Mouse (Mus musculus): ENCODE results near the gene Olfr921. TPM values are rescaled to one million over a fixed set of nuclear protein-coding genes. Genes with fewer than 3 reads are reported as not detected.

Olfr921 gene
- polyA plus RNA-seq, 1 experiment from 2014 or later: not detected

DNA sequence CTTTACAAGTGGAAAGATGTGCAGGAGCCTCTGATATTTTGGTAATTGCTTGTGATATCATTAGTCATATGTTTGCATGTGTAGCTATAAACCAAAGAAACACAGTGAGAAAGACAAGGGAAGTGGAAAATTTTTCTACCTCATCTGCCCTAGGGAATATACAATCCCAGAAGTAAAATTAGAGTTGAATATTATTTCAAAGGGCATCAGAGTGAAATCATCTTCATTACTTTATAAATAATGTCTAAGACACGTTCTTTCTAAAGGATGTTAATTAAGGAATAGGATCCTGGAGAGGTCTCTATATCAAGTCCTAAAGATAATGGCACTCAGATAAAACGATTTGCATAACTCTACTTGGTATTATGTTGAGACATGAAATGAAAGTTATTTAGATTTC is 41.4 kb downstream of the Olfr921 start, which contains the start of gene Olfr922:
Gene Olfr922, plus strand, starts transcription at position 301 of the 400 bp plus-strand sequence.
- Histone ChIP-seq H3K27ac (replicated peaks in 1 of 2; ENCODE audit: control insufficient read depth in 1 of 2, insufficient read depth in 1 of 2, low read depth in 2 of 2, low read length in 2 of 2) (no peak within 1 kb of the TSS), H3K36me3 (ENCODE audit: control insufficient read depth, insufficient read depth, low read length) (no peaks in the 10 kb centered on the region), H3K4me3 (ENCODE audit: control insufficient read depth in 1 of 2, insufficient read depth in 1 of 2, low read depth in 1 of 2, low read length in 2 of 2) (no peak within 1 kb of the TSS), H3K27me3 (ENCODE audit: control insufficient read depth, insufficient read depth, low read length) (no peaks in the 10 kb centered on the region), H3K4me1 (ENCODE audit: control insufficient read depth in 2 of 2, insufficient read depth in 2 of 2, low read length in 2 of 2) (no peaks in the 10 kb centered on the region), H3K9me3 (ENCODE audit: control insufficient read depth, low read length) (no peaks in the 10 kb centered on the region), H3K9ac (ENCODE audit: low read length) (no peak within 1 kb of the TSS), H3K4me2 (ENCODE audit: low read length) (no peak within 1 kb of the TSS)
- no peak for ATAC-seq (ENCODE audit: insufficient number of reproducible peaks, insufficient read depth, low FRiP score, low read depth)
- WGBS: 58% methylated on average over 2 of the region's 2 CpGs

GRCm38 (mm10) chr9:38815458-38815986 is 42.7 kb downstream of the Olfr921 start:
- Histone ChIP-seq H3K9me3 (ENCODE audit: control insufficient read depth, low read length) (no peaks in the 10 kb centered on the region), H3K4me1 (ENCODE audit: control insufficient read depth in 2 of 2, insufficient read depth in 2 of 2, low read length in 2 of 2) (no peaks in the 10 kb centered on the region), H3K4me3 (ENCODE audit: control insufficient read depth in 1 of 2, insufficient read depth in 1 of 2, low read depth in 1 of 2, low read length in 2 of 2) (no peak overlapping the region), H3K36me3 (ENCODE audit: control insufficient read depth, insufficient read depth, low read length) (no peaks in the 10 kb centered on the region), H3K9ac (ENCODE audit: low read length) (no peak overlapping the region), H3K27ac (replicated peaks in 1 of 2; ENCODE audit: control insufficient read depth in 1 of 2, insufficient read depth in 1 of 2, low read depth in 2 of 2, low read length in 2 of 2) (no peak overlapping the region), H3K4me2 (ENCODE audit: low read length) (no peak overlapping the region), H3K27me3 (ENCODE audit: control insufficient read depth, insufficient read depth, low read length) (no peaks in the 10 kb centered on the region)
- ATAC-seq (ENCODE audit: insufficient number of reproducible peaks, insufficient read depth, low FRiP score, low read depth): no peak
- 89% methylated on average over 1 of the region's 1 CpGs for WGBS

DNA sequence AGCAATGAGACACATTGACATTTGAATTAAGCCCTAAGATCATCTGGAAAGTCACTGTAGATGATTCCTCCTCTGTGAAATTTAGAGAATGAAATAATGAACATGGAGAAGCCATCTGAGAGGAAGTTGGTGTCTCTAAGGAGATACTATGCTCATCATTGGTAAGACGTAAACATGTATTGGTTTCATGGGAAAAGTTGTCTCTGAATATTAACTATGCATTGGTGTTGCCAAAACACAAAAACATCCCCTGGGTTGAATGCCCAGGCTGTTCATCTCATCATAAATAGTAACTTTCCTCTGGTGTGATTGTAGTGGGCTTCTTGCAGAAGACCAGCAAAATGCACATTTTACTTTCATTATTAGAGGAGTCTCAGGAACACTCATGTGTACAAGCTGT is 53.4 kb downstream of the Olfr921 start, which contains the start of gene Olfr923:
Gene Olfr923, plus strand, starts transcription at position 301 of the 400 bp plus-strand sequence.
- H3K4me2 ChIP-seq (ENCODE audit: low read length): no peak within 1 kb of the TSS
- no peaks in the 10 kb centered on the region for H3K36me3 ChIP-seq (ENCODE audit: control insufficient read depth, insufficient read depth, low read length)
- no peaks in the 10 kb centered on the region for H3K27me3 ChIP-seq (ENCODE audit: control insufficient read depth, insufficient read depth, low read length)
- no peak for ATAC-seq (ENCODE audit: insufficient number of reproducible peaks, insufficient read depth, low FRiP score, low read depth)
- H3K9ac ChIP-seq (ENCODE audit: low read length): no peak within 1 kb of the TSS
- H3K4me1 ChIP-seq (ENCODE audit: control insufficient read depth in 2 of 2, insufficient read depth in 2 of 2, low read length in 2 of 2): no peaks in the 10 kb centered on the region
- no peak within 1 kb of the TSS for H3K27ac ChIP-seq (replicated peaks in 1 of 2; ENCODE audit: control insufficient read depth in 1 of 2, insufficient read depth in 1 of 2, low read depth in 2 of 2, low read length in 2 of 2)
- 86% methylated on average over 1 of the region's 1 CpGs for WGBS
- no peaks in the 10 kb centered on the region for H3K9me3 ChIP-seq (ENCODE audit: control insufficient read depth, low read length)
- no peak within 1 kb of the TSS for H3K4me3 ChIP-seq (ENCODE audit: control insufficient read depth in 1 of 2, insufficient read depth in 1 of 2, low read depth in 1 of 2, low read length in 2 of 2)

Other genes with a start within 250 kb of the Olfr921 start
- gene Olfr910, start 235.2 kb upstream of the Olfr921 start, polyA plus RNA-seq (2014; fragmentation: Nextera tagmentation; extraction: Ambion mirVana): not detected in 2 replicates
- not detected in 2 replicates for gene Olfr912, start 192.9 kb upstream of the Olfr921 start, polyA plus RNA-seq (2014; fragmentation: Nextera tagmentation; extraction: Ambion mirVana)
- gene Olfr913, start 180.3 kb upstream of the Olfr921 start, polyA plus RNA-seq (2014; fragmentation: Nextera tagmentation; extraction: Ambion mirVana): not detected in 2 replicates
- gene Olfr914, start 168.0 kb upstream of the Olfr921 start, polyA plus RNA-seq (2014; fragmentation: Nextera tagmentation; extraction: Ambion mirVana): not detected in 2 replicates
- gene Olfr916, start 113.2 kb upstream of the Olfr921 start, polyA plus RNA-seq (2014; fragmentation: Nextera tagmentation; extraction: Ambion mirVana): not detected in 2 replicates
- gene Olfr917, start 107.2 kb upstream of the Olfr921 start, polyA plus RNA-seq (2014; fragmentation: Nextera tagmentation; extraction: Ambion mirVana): not detected in 2 replicates
- gene Olfr918, start 98.5 kb upstream of the Olfr921 start, polyA plus RNA-seq (2014; fragmentation: Nextera tagmentation; extraction: Ambion mirVana): not detected in 2 replicates
- gene Olfr919, start 69.4 kb upstream of the Olfr921 start, polyA plus RNA-seq (2014; fragmentation: Nextera tagmentation; extraction: Ambion mirVana): not detected in 2 replicates
- 23.2 and 25.5 TPM in 2 replicates for gene Vwa5a, start 54.8 kb upstream of the Olfr921 start, polyA plus RNA-seq (2014; fragmentation: Nextera tagmentation; extraction: Ambion mirVana)
- 0.04 and 0.05 TPM in 2 replicates for gene Olfr920, start 20.8 kb upstream of the Olfr921 start, polyA plus RNA-seq (2014; fragmentation: Nextera tagmentation; extraction: Ambion mirVana)
- gene Olfr922, start 41.5 kb downstream of the Olfr921 start, polyA plus RNA-seq (2014; fragmentation: Nextera tagmentation; extraction: Ambion mirVana): 0.12 TPM in 1 of 2 replicates, not detected in the other
- gene Olfr923, start 53.5 kb downstream of the Olfr921 start, polyA plus RNA-seq (2014; fragmentation: Nextera tagmentation; extraction: Ambion mirVana): not detected in 2 replicates
- gene Olfr924, start 71.4 kb downstream of the Olfr921 start, polyA plus RNA-seq (2014; fragmentation: Nextera tagmentation; extraction: Ambion mirVana): not detected in 2 replicates
- gene Olfr26, start 82.0 kb downstream of the Olfr921 start, polyA plus RNA-seq (2014; fragmentation: Nextera tagmentation; extraction: Ambion mirVana): not detected in 2 replicates
- gene Olfr926, start 104.1 kb downstream of the Olfr921 start, polyA plus RNA-seq (2014; fragmentation: Nextera tagmentation; extraction: Ambion mirVana): not detected in 2 replicates
- not detected in 2 replicates for gene Olfr930, start 156.7 kb downstream of the Olfr921 start, polyA plus RNA-seq (2014; fragmentation: Nextera tagmentation; extraction: Ambion mirVana)
- gene Olfr933, start 199.2 kb downstream of the Olfr921 start, polyA plus RNA-seq (2014; fragmentation: Nextera tagmentation; extraction: Ambion mirVana): not detected in 2 replicates
- gene Olfr934, start 215.2 kb downstream of the Olfr921 start, polyA plus RNA-seq (2014; fragmentation: Nextera tagmentation; extraction: Ambion mirVana): not detected in 2 replicates
- not detected in 2 replicates for gene Olfr935, start 226.6 kb downstream of the Olfr921 start, polyA plus RNA-seq (2014; fragmentation: Nextera tagmentation; extraction: Ambion mirVana)